Mouse (Mus musculus) small intestine, adult 2 months (tissue): Measurements from ENCODE around the gene Pcp2. TPM values are rescaled to one million over a fixed set of nuclear protein-coding genes. Genes with fewer than 3 reads are reported as not detected.

Source experiments
- H3K27ac ChIP-seq: fragments of 200-500 bp; 2 replicates; pipeline ENCODE4 v1.5.1; 2012; ENCODE audit warnings: low read depth, low read length, control low read depth, inconsistent platforms; ENCODE audit not compliant: insufficient read depth
- H3K27me3 ChIP-seq: fragments of 200-500 bp; 2 replicates; pipeline ENCODE4 v1.6.1; 2012; ENCODE audit warnings: mild to moderate bottlenecking, moderate library complexity, low read length, inconsistent platforms; ENCODE audit not compliant: control insufficient read depth, insufficient read depth
- H3K36me3 ChIP-seq: fragments of 200-500 bp; 2 replicates; pipeline ENCODE4 v1.6.1; 2012; ENCODE audit warnings: mild to moderate bottlenecking, low read length, control low read depth, inconsistent platforms; ENCODE audit not compliant: control insufficient read depth, insufficient read depth
- H3K4me1 ChIP-seq: fragments of 200-500 bp; 2 replicates; pipeline ENCODE4 v1.6.1; 2012; ENCODE audit warnings: low read length, inconsistent platforms, mixed read lengths; ENCODE audit not compliant: control insufficient read depth, insufficient read depth, insufficient read length
- H3K4me3 ChIP-seq: fragments of 200-500 bp; 2 replicates; pipeline ENCODE4 v1.5.1; 2012; ENCODE audit warnings: low read depth, mild to moderate bottlenecking, control low read depth, inconsistent platforms, low read length, moderate library complexity
- CTCF ChIP-seq: fragments of 200-500 bp; IDR thresholded peaks from 2 replicates; pipeline ENCODE4 v1.5.1; 2012; ENCODE audit warnings: low read depth, mild to moderate bottlenecking, control low read depth, inconsistent platforms, low read length, moderate library complexity, mixed read lengths; ENCODE audit not compliant: insufficient replicate concordance, insufficient read length; ENCODE audit errors: extremely low read depth
- POLR2A ChIP-seq: fragments of 200-500 bp; IDR thresholded peaks from 2 replicates; pipeline ENCODE4 v1.6.1; 2012; ENCODE audit warnings: low read depth, mild to moderate bottlenecking, control low read depth, inconsistent platforms, low read length, moderate library complexity
- WGBS: fragments of 180-500 bp; shearing (Covaris S2); methylation state at CpG from one replicate; pipeline ENCODE4 v1.1.7; 2018; 5-methylcytosine and 5-hydroxymethylcytosine counted together
- polyA plus RNA-seq: library from polyadenylated mRNA; depleted of rRNA; stranded (reverse); fragments of >200 nt; gene quantifications from 2 replicates; pipeline ENCODE4 v1.2.3, GENCODE M21; 2012

Gene Pcp2
- polyA plus RNA-seq, 1 experiment, result not detected

- 80% methylated on average over 6 of the region's 6 CpGs for WGBS
- Histone ChIP-seq H3K36me3 (peaks cover 66% of the 10 kb centered on the region), H3K27ac (no peak overlapping the region), H3K27me3 (no peaks in the 10 kb centered on the region), H3K4me1 (no peaks in the 10 kb centered on the region), H3K4me3 (no peak overlapping the region)
- TF ChIP-seq CTCF, result no peak
- no peak for TF ChIP-seq POLR2A
These were observed 24.9 kb downstream of the Pcp2 start for GRCm38 (mm10) chr8:3600401-3600800.

- Histone ChIP-seq H3K4me1 (peaks cover 3% of the 10 kb centered on the region; the same call in 1 of the 2 replicates), H3K36me3 (peaks cover 56% of the 10 kb centered on the region), H3K4me3 (no peak overlapping the region), H3K27me3 (no peaks in the 10 kb centered on the region), H3K27ac (no peak overlapping the region)
- no peak for TF ChIP-seq POLR2A
- TF ChIP-seq CTCF, result no peak
- 91% methylated on average over 1 of the region's 1 CpGs for WGBS
These were observed 26.1 kb downstream of the Pcp2 start for GRCm38 (mm10) chr8:3599219-3599618.

DNA sequence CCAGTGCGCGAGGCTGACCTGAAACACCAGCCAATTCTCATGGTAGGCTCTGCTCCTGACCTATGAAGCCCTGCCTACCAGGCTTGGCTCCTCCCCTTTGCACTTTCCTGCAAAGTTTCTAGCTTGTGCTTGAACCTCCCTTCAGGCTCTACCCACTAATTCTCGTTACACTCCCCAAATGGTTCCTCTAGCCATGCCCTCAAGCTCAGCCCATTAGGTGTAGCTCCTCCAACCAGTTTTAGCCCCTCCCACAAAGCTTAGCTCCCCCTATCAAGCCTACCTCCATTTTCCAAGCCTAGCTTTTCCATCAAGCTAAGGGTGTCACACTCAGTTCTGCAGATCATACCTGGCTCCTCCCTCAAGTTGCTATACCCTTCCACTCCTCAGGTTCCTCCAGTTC lies 27.3 kb downstream of the Pcp2 start:
- 72% methylated on average over 3 of the region's 3 CpGs for whole genome bisulfite sequencing
- TF ChIP-seq CTCF, result no peak
- no peak for TF ChIP-seq POLR2A
- Histone ChIP-seq H3K4me3 (no peak overlapping the region), H3K27ac (no peak overlapping the region), H3K27me3 (no peaks in the 10 kb centered on the region), H3K4me1 (peaks cover 11% of the 10 kb centered on the region; the same call in 1 of the 2 replicates), H3K36me3 (peaks cover 45% of the 10 kb centered on the region)

DNA sequence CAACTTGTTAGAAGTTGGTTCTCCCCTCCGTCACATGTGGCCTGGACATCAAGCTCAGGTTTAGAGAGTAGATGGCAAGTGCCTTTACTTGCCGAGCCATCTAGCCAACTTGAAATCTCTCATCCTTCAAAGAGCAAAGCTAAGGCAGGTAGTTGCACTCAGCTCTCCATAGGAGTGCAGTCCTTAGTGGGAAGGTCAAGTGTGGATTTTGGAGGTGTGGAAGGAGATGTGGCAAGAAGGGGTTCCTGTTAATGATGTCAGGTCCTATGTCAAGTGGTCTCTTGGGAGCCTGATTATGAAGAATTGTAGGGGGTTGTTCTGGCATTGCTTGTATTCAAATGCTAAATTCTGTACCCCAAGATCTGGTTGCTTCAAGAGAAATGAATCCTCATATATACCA lies 30.9 kb downstream of the Pcp2 start:
- no peak for TF ChIP-seq CTCF
- no peak for TF ChIP-seq POLR2A
- peaks cover 16% of the 10 kb centered on the region; the same call in 1 of the 2 replicates for H3K4me1 ChIP-seq
- H3K4me3 ChIP-seq, result no peak overlapping the region
- H3K27ac ChIP-seq, result no peak overlapping the region
- no peaks in the 10 kb centered on the region for H3K27me3 ChIP-seq
- H3K36me3 ChIP-seq, result peaks cover 17% of the 10 kb centered on the region
- WGBS, result 79% methylated on average over 2 of the region's 2 CpGs

DNA sequence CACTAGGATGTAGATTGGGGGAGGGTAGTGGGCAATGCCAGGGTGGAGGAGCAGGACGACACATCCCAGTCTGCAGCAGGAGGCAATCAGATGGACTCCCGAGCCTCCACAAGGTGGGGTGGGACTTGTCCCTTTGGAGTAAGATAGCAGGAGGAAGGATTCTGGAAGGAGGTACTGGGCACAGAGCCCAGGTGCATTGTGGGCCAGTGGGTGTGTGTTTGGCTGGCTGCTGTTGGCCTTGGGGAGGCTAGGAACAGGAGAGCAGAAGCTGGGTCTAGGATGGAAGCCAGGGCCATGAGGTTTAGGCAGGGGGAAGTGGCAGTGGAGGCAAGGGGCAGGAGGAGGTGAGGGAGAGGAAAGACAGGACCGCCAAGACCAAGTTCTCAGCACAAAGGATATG lies 31.9 kb downstream of the Pcp2 start:
- 38% methylated on average over 3 of the region's 3 CpGs for WGBS
- Histone ChIP-seq H3K27ac (peak overlapping the region; percentile 21; the same call in 1 of the 2 replicates), H3K27me3 (no peaks in the 10 kb centered on the region), H3K4me3 (no peak overlapping the region), H3K4me1 (peaks cover 16% of the 10 kb centered on the region; the same call in 1 of the 2 replicates), H3K36me3 (peaks cover 9% of the 10 kb centered on the region)
- TF ChIP-seq CTCF (peak; percentile 9; the same call in 1 of the 2 replicates), POLR2A (no peak)

- TF ChIP-seq POLR2A (no peak), CTCF (no peak)
- Histone ChIP-seq H3K4me1 (peaks cover 9% of the 10 kb centered on the region; the same call in 1 of the 2 replicates), H3K4me3 (peak overlapping the region; percentile 82), H3K36me3 (no peaks in the 10 kb centered on the region), H3K27ac (peak overlapping the region; percentile 78), H3K27me3 (no peaks in the 10 kb centered on the region)
- WGBS, result 7% methylated on average over 11 of the region's 11 CpGs
These were observed 37.1 kb downstream of the Pcp2 start for GRCm38 (mm10) chr8:3588258-3588633.

- WGBS, result under 1% methylated on average over 75 of the region's 77 CpGs
- TF ChIP-seq POLR2A (peak; percentile 97), CTCF (no peak)
- Histone ChIP-seq H3K27me3 (no peaks in the 10 kb centered on the region), H3K4me1 (peaks cover 3% of the 10 kb centered on the region; the same call in 1 of the 2 replicates), H3K4me3 (peak overlapping the region; percentile 82), H3K36me3 (no peaks in the 10 kb centered on the region), H3K27ac (peak overlapping the region; percentile 78)
These were observed 37.7 kb downstream of the Pcp2 start for GRCm38 (mm10) chr8:3587391-3588257.
